Mouse (Mus musculus) embryo, embryonic 9.5 days (tissue): ENCODE measurements around the gene Irf9.

Source experiments
- DNase-seq: peaks from one replicate; pipeline ENCODE4 v3.0.0-alpha.2; 2017; ENCODE audit errors: extremely low spot score

The Irf9 gene

GRCm38 (mm10) chr14:55603271-55603632, at the start of gene Irf9:
TSS of gene Irf9 (plus strand) at chr14:55603571.
- DNase-seq = no peak

DNA sequence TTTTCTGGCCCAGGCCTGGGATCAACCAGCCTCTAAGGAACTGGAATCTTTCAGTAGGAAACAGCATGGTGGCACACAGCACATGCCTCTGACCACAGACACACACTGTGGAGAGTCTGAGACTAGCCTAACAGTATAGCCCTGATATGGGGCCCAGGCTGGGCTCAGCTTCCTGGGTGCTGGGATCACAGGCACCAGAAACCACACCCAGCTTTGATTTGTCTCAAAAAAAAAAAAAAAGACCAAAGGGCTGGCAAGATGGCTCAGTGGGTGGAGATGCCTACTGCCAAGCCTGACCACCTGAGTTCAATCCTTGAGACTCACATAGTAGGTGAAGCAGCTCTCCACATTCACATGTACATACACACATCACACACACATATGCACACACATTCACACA, 48.7 kb upstream of the Irf9 start:
- no peak for DNase-seq

- DNase-seq = no peak
These were observed 47.6 kb upstream of the Irf9 start for GRCm38 (mm10) chr14:55555788-55556187.

DNA sequence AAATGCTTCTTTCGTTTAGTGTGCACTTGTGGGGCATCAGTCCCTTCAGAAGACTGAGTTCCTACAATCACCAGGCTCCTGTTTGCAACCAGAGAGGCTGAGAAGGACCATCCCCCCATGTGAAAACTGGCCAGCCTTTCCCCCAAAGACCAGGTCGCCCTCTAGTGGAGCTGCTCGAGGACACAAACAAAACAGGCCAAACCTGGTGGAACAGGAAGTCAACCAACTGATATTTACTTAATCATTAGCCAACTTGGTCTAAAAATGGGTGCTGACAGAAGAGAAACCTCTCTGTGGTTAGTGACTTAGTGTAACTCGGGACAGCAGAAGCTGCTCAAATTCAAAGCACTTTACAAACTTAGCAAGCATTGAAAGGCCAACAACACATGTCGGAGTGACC, 46.4 kb upstream of the Irf9 start:
- DNase-seq = peak; percentile 64

GRCm38 (mm10) chr14:55557587-55557986, 45.8 kb upstream of the Irf9 start:
- no peak for DNase-seq

GRCm38 (mm10) chr14:55558740-55559448, 44.5 kb upstream of the Irf9 start:
- no peak for DNase-seq

DNA sequence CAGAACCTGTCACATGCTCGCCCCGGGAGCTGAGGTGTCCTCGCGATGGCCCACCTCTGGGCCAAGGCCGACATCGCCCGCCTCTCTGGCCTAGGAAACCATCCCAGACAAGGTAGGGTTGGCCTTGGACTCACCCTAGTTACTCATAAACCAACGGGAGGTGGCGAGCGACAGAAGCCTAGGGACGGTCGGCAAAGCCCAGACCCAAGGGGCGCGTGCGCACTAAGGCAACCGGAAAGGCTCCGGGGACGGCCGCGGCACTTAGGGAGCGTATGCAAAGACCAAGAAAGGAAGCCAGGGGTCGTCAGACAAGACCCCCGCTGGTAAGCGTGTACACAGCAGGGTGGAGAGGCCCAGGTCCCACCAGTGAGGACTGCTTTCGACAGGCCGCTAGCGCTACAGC, 43.6 kb upstream of the Irf9 start, which contains the start of gene Dcaf11:
Gene Dcaf11 (plus strand): TSS at position 208 of the 403 bp plus-strand sequence.
- DNase-seq = peak; percentile 93

DNA sequence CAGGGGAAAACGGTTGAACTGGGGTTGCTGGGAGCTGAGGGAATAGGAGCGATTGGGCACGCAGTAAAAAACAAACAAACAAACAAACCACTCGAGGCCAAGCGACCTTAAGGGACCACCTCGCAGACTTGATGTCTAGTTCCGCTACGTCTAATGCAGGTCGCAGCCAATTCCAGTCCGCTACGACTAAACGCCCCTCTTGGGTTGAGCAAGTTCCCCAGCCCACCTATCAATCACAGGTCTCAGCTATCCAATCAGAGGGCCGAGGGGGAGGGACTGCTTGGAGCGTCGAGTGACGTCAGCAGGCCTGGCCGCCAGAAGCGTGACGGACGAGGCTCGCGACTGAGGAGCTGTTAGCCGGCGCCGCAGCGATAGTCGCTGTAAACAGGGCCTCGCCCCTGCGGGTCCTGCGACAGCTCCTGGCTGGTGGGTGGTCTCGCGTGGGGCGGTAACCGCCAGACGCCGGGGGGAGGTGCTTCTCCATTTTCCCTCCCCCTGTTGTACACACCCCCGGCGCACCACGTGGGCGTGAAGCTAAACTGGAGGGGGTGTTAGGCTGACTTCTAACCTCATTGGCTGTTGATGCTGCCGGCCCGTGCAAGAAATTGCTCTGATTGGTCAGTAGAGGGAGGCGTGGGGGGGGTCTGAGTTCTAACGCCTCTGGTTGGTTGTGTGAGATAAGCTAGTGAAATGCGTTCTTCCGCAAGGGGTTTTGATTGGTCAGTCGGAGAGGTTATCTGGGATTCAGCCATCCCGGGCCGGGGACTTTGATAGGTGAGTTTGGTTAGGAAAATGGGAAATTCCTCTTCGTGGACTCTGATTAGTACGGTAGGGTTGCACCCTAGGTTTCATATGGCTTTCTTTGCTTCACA, 42.9 kb upstream of the Irf9 start, which contains the start of gene A730061H03Rik:
Gene A730061H03Rik (minus strand): TSS at position 205 of the 872 bp plus-strand sequence.
- peak; percentile 99 for DNase-seq

DNA sequence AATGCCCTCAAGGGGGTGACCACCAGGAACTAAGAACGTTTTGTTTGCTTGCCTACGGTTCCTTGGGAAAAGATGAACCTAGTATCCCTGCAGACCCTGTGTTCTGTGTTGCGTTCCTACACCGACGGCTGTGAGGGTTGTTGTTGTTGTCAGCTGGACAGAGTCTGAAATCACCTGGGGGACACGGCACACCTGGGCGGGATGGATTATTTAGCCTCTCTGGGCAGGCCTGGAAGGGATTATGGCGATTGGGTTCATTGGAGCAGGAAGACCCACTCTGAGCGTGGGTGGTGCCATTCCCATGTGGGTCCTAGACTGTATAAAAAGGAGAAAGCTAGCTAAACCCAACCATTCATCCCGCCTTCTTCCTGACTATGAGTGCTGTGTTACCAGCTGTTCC, 41.5 kb upstream of the Irf9 start:
- DNase-seq = no peak

- DNase-seq = no peak
These were observed 40.1 kb upstream of the Irf9 start for GRCm38 (mm10) chr14:55563249-55563648.

DNA sequence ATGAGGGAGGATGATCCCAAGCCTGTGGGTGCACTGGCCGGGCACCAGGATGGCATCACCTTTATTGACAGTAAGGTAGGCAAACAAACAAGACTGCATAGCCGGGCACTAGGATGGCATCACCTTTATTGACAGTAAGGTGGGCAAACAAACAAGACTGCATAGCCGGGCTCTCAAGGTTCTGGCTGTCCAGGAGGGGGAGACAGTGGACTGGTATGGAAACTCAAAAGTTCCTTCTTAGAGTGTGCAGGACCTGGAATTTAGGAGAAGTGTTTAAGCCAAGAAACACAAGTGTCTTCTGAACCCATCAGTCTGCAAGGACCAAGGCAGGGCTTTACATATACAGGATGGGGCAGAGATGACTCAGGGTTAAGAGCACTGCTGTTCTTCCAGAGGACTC, 37.6 kb upstream of the Irf9 start:
- DNase-seq = no peak

DNA sequence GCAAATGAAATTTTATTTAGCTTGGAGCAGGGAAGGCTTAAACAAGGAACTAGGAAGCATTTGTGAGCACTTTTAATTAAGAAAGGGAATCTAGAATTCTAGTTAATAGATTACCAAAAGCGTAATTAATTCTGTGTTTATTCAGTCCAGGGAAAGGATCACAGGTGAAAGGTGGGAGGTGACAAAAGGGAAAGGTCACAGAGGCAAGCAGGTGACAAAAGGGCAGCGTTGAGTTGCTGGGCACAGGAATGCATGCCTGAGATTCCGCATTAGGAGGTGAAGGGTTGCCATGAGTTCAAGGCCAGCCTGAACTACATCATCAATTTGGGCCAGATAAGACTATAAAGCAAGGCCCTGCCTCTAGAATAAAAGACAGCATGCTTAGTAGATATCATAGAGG, 35.9 kb upstream of the Irf9 start:
- no peak for DNase-seq

DNA sequence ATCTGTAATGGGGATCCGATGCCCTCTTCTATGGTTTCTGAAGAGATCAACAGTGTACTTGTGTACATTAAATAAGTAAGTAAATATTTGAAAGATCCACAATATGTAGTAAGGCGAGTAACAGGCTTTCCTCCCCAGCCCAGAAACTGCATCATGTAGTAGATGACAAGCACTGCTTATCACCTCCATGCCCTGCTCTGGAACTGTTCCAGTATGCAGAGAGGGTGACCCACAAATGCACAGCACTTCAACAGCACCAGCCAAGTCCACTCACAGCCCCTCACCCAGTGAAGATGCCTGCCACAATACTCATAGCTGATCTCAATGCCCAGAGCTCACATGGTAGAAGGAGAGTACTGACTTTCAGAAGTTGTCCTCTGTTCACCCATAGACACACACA, 32.8 kb upstream of the Irf9 start:
- no peak for DNase-seq

GRCm38 (mm10) chr14:55571760-55572159, 31.6 kb upstream of the Irf9 start:
- DNase-seq = no peak

DNA sequence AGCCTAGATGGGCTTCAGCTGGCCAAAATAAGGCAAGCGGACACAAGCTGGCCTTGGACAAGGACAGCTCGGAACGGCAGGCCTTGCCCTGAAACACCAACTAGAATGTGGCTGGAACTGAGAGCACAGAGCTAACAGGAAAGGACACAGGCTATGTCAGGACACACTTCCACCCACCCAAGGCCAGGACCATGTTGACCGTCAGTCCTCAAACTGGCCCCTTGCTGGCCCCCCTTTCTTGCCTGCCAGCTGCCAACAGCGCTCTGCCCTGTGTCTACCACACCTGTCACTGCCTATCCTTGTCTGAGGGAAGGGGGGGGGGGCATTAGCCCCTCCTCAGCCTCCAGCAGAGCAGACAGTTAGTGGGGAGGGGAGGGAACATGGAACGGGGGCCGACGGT, 28.1 kb upstream of the Irf9 start, which contains the start of gene Fitm1:
Gene Fitm1 (plus strand): TSS at position 316 of the 400 bp plus-strand sequence.
- no peak for DNase-seq

- DNase-seq = no peak
These were observed 27.7 kb upstream of the Irf9 start for GRCm38 (mm10) chr14:55575711-55576110.

GRCm38 (mm10) chr14:55576376-55576775, 27.0 kb upstream of the Irf9 start:
- DNase-seq = no peak

DNA sequence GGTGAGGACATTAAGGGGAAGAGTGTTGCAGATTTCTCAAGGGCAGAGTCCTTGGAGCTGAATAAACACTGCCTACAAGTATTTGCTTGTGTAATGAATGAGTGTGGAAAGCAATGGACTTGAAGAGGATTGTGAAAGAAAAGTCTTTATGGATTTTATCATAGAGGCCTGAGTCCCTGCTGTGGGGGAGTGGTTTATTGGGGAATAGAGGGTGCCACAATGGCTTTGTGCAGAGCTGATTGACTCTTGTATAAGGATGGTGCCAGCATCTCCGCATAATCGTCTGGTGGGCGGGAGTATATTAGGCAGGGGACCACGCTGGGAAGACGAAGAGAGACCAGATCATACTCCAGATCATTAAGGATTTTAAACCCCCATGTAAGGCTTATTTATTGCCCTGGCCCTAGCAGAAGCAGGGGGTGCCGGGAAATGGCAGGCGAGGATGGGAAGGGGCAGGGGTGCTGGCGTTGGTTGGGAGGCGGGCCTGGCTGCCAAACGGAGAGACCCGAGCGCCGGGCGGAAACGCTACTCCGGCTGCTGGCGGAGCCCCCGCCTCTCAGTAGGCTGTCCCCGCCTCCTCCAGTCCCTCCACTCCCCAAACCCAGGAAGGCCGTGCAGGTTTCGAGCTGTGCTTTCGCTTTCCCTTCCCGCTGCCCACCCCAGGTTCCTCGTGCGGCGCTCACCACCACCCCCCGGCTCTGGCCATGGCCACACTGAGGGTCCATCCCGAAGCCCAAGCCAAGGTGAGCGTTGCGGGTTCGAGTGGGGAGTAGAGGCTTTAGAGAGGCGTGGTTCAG, 25.3 kb upstream of the Irf9 start, which contains the start of gene Psme1:
Gene Psme1 (plus strand): TSS at position 253 of the 797 bp plus-strand sequence.
- DNase-seq = peak; percentile 84

DNA sequence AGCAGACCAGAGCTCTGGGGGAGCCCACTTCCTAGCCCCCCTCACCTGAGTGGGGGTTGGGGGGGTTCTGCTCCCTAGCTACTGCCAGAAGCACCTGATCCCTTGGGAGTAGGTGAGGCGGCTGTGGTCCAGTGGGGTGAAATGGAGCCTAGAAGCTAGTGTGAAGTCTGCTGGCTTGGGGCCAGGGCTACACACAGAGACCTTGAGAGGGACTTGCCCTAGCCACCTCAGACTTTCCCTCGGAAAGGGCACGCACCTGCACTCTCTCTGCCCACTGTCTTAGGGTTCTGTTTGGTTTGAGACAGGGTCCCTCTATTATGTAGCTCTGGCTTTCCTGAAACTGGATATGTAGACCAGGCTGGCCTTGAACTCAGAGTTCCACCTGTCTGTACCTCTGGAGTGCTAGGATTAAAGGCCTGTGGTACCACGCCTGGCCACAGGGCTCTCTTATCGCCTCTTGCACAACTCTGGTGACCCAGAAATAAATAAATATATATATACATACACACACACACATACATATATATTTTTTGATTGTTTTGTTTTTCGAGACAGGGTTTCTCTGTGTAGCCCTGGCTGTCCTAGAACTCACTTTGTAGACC, 24.6 kb upstream of the Irf9 start:
- no peak for DNase-seq

DNA sequence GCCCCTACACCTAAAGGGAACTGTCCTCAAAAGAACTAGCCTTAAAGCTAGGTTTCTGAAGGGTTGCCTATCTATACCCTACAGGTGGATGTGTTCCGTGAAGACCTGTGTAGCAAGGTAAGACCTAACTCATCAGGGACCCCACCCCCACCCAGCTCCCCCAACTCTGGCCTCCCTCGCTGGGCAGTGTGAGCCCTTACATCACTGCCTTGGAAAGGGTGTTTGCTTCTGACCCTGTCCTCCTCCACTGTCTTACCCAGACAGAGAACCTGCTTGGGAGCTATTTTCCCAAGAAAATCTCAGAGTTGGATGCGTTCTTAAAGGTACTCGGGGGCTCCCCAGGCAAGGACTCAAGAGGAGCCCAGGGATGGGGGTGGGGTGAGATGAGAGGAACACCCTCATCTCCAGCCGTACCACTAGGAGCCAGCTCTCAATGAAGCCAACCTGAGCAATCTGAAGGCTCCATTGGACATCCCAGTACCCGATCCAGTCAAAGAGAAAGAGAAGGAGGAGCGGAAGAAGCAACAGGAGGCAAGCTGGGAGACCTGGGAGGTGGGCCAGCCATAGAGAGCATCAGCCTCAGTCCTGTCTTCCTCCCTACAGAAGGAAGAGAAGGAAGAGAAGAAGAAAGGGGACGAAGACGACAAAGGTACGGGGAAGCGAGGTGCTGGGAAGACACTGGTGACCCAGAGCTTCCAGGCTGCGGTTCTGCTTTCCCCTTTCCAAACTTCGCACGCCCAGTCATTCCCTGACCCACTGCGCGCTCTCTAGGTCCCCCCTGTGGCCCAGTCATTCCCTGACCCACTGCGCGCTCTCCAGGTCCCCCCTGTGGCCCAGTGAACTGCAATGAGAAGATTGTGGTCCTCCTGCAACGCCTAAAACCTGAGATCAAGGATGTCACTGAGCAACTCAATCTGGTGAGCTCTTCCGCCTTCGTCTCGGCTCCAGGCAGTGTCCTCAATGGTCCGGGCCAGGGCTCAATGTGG, 23.6 kb upstream of the Irf9 start:
- no peak for DNase-seq
